Comparison of ENCODE assay signal across 8 mouse cellular contexts in genomic region chr10:79745898-79746773, GRCm38 (mm10). TPM values are rescaled to one million over a fixed set of nuclear protein-coding genes. Genes with fewer than 3 reads are reported as not detected.
DNase-seq lines count a peak whose midpoint lies in the region; ATAC-seq and TF ChIP-seq lines count a peak whose summit lies in the region.

TSS of gene Polrmt (minus strand) at chr10:79746581.

- ATAC-seq in cerebellum, adult (ENCODE audit: insufficient number of reproducible peaks, low FRiP score, low TSS enrichment): peak; percentile 95
- peak; percentile 98 for ATAC-seq in forebrain, embryonic 13.5 days
- ATAC-seq in liver, postnatal 0 days: peak; percentile 99
- peak; percentile 95 for ATAC-seq in neural tube, embryonic 14.5 days (ENCODE audit: low read depth)

- TF ChIP-seq POLR2A in ES-Bruce4 (IDR thresholded peaks at IDR 0.05; ENCODE audit: insufficient read depth, low read length): peak; percentile 34

- no peak for TF ChIP-seq EP300 in ES-Bruce4 (IDR thresholded peaks at IDR 0.05; ENCODE audit: insufficient read depth, low read depth, low read length)
- no peak for TF ChIP-seq EP300 in liver, postnatal 0 days (IDR thresholded peaks at IDR 0.05; ENCODE audit: low read depth)

- DNase-seq in heart, postnatal 10 days: peak; percentile 96 to 97
- peak; percentile 92 for DNase-seq in large intestine, adult 2 months (ENCODE audit: low read depth, low spot score)
- DNase-seq in liver, postnatal 0 days: peak; percentile 95
- peak; percentile 95 for DNase-seq in testis, postnatal 10 days (ENCODE audit: low spot score)

- TF ChIP-seq CTCF in ES-Bruce4 (IDR thresholded peaks at IDR 0.05; ENCODE audit: low read depth, low read length): no peak
- peak; percentile 62 for TF ChIP-seq CTCF in liver, postnatal 0 days (IDR thresholded peaks at IDR 0.05; ENCODE audit: low read depth)

- peak within 1 kb of the TSS; percentile 94 for H3K4me3 ChIP-seq in ES-Bruce4 (ENCODE audit: low read depth, low read length)
- H3K4me3 ChIP-seq in forebrain, embryonic 13.5 days: peak within 1 kb of the TSS; percentile 63
- H3K4me3 ChIP-seq in liver, postnatal 0 days (ENCODE audit: low read depth, low read length): peak within 1 kb of the TSS; percentile 55
- peak within 1 kb of the TSS; percentile 62 for H3K4me3 ChIP-seq in neural tube, embryonic 14.5 days (ENCODE audit: low read depth, low read length)

- intact Hi-C loops in heart, postnatal 10 days (cut with DNase I): no loop called here

- WGBS in forebrain, embryonic 13.5 days: 3% methylated on average over 38 of the region's 38 CpGs
- WGBS in large intestine, adult 2 months: 2% methylated on average over 38 of the region's 38 CpGs
- 3% methylated on average over 38 of the region's 38 CpGs for WGBS in liver, postnatal 0 days (ENCODE audit: insufficient replicate concordance)
- WGBS in neural tube, embryonic 14.5 days: 3% methylated on average over 38 of the region's 38 CpGs

- H3K27ac ChIP-seq in ES-Bruce4 (ENCODE audit: insufficient read depth, low read length): peak within 1 kb of the TSS; percentile 52
- no peak within 1 kb of the TSS for H3K27ac ChIP-seq in forebrain, embryonic 13.5 days
- peak within 1 kb of the TSS; percentile 19 for H3K27ac ChIP-seq in liver, postnatal 0 days (ENCODE audit: low read depth)
- H3K27ac ChIP-seq in neural tube, embryonic 14.5 days (ENCODE audit: low read depth, low read length): no peak within 1 kb of the TSS

- no peaks in the 10 kb centered on the region for H3K27me3 ChIP-seq in ES-Bruce4 (ENCODE audit: control insufficient read depth, insufficient read depth, low read length, poor library complexity, severe bottlenecking)
- H3K27me3 ChIP-seq in forebrain, embryonic 13.5 days: no peaks in the 10 kb centered on the region
- no peaks in the 10 kb centered on the region for H3K27me3 ChIP-seq in liver, postnatal 0 days (ENCODE audit: insufficient read depth, low read length)
- no peaks in the 10 kb centered on the region for H3K27me3 ChIP-seq in neural tube, embryonic 14.5 days (ENCODE audit: control insufficient read depth, insufficient read depth, low read length)

- peak within 1 kb of the TSS; percentile 90 for H3K9ac ChIP-seq in ES-Bruce4 (ENCODE audit: low read depth, poor library complexity, severe bottlenecking)
- peak within 1 kb of the TSS; percentile 71 for H3K9ac ChIP-seq in forebrain, embryonic 13.5 days
- H3K9ac ChIP-seq in liver, postnatal 0 days (replicated peaks): peak within 1 kb of the TSS; percentile 54
- H3K9ac ChIP-seq in neural tube, embryonic 14.5 days (replicated peaks; ENCODE audit: low read depth, low read length): peak within 1 kb of the TSS; percentile 51

- H3K36me3 ChIP-seq in ES-Bruce4 (ENCODE audit: control insufficient read depth, insufficient read depth, low read length, poor library complexity, severe bottlenecking): peaks cover 19% of the 10 kb centered on the region
- peaks cover 34% of the 10 kb centered on the region for H3K36me3 ChIP-seq in forebrain, embryonic 13.5 days (ENCODE audit: poor library complexity, severe bottlenecking)
- peaks cover 13% of the 10 kb centered on the region for H3K36me3 ChIP-seq in liver, postnatal 0 days (replicated peaks; ENCODE audit: insufficient read depth, low read length)
- H3K36me3 ChIP-seq in neural tube, embryonic 14.5 days (ENCODE audit: control insufficient read depth, insufficient read depth, low read length): peaks cover 24% of the 10 kb centered on the region

- peak within 1 kb of the TSS; percentile 80 for H3K4me2 ChIP-seq in forebrain, embryonic 13.5 days
- H3K4me2 ChIP-seq in liver, postnatal 0 days (ENCODE audit: low read depth, low read length): peak within 1 kb of the TSS; percentile 76
- H3K4me2 ChIP-seq in neural tube, embryonic 14.5 days (ENCODE audit: low read depth, low read length): peak within 1 kb of the TSS; percentile 75

- H3K9me3 ChIP-seq in ES-Bruce4 (replicated peaks; ENCODE audit: control insufficient read depth, insufficient read depth, low read length, poor library complexity, severe bottlenecking): peaks cover 12% of the 10 kb centered on the region
- no peaks in the 10 kb centered on the region for H3K9me3 ChIP-seq in forebrain, embryonic 13.5 days (replicated peaks)
- no peaks in the 10 kb centered on the region for H3K9me3 ChIP-seq in liver, postnatal 0 days (ENCODE audit: low read length)
- H3K9me3 ChIP-seq in neural tube, embryonic 14.5 days (ENCODE audit: control insufficient read depth, low read length): no peaks in the 10 kb centered on the region

- no peaks in the 10 kb centered on the region for H3K4me1 ChIP-seq in ES-Bruce4 (ENCODE audit: control insufficient read depth, insufficient read depth, low read length)
- H3K4me1 ChIP-seq in forebrain, embryonic 13.5 days: peaks cover 12% of the 10 kb centered on the region
- peaks cover 16% of the 10 kb centered on the region for H3K4me1 ChIP-seq in liver, postnatal 0 days (ENCODE audit: insufficient read depth)
- 0 out of 2 replicates have a peak, but pooled peaks cover 9% of the 10 kb centered on the region for H3K4me1 ChIP-seq in neural tube, embryonic 14.5 days (ENCODE audit: control insufficient read depth, insufficient read depth, low read length)

RNA-seq across cellular contexts. Expression of gene Polrmt, which starts in this region (rescaled TPM):
- polyA plus RNA-seq in ES-Bruce4 (2011; ENCODE audit: insufficient read depth, insufficient read length, low read depth, missing spikeins): 21.9 and 23.0 TPM in 2 replicates
- 39.1 and 43.8 TPM in 2 replicates for polyA plus RNA-seq in forebrain, embryonic 13.5 days (2015; fragmentation: Nextera tagmentation; extraction: Ambion mirVana)
- 10 to 100 TPM; 36.3 to 54.4 TPM for total RNA-seq in heart, postnatal 10 days (2021)
- 57.5 and 63.7 TPM in 2 replicates for polyA plus RNA-seq in large intestine, adult 2 months (2012; rRNA removed)
- polyA plus RNA-seq in liver, postnatal 0 days (2015; fragmentation: Nextera tagmentation; extraction: Ambion mirVana): 9.9 and 12.6 TPM in 2 replicates
- 34.9 and 36.7 TPM in 2 replicates for polyA plus RNA-seq in neural tube, embryonic 14.5 days (2014; fragmentation: Nextera tagmentation; extraction: Ambion mirVana)

Comparison
In these comparisons a context has a peak if more than half of its experiments do, and no peak if none do; other contexts are left out.
1. H3K27ac ChIP-seq: peak in ES-Bruce4 (single experiment) and liver, postnatal 0 days (single experiment); none in forebrain, embryonic 13.5 days (single experiment) and neural tube, embryonic 14.5 days (single experiment).
2. Peak in every context shown above with its lines, with median percentiles within 50 percentile points of each other: H3K4me3 ChIP-seq, H3K9ac ChIP-seq, ATAC-seq, H3K4me2 ChIP-seq and DNase-seq.